Mouse (Mus musculus): ENCODE results near the gene 1700023F06Rik. TPM values are rescaled to one million over a fixed set of nuclear protein-coding genes. Genes with fewer than 3 reads are reported as not detected.
A peak's percentile ranks its signal among the peaks of the same experiment; 100 is the strongest.

Gene 1700023F06Rik
- total RNA-seq (2021), result 1 to 10 TPM; 1.4 TPM
- long read RNA-seq, experiment 1, partial matches to known transcripts, result 2 of 3 reads
- long read RNA-seq, experiment 1, other reads (novel, unspliced or antisense), result 1 of 3 reads
- long read RNA-seq, experiment 2, partial matches to known transcripts, result 2 of 5 reads
- long read RNA-seq, experiment 2, other reads (novel, unspliced or antisense), result 3 of 5 reads

GRCm38 (mm10) chr11:103208458-103208857 lies at the start of gene 1700023F06Rik:
Gene 1700023F06Rik, minus strand, starts transcription at chr11:103208558.
- DNase-seq (ENCODE audit: low spot score in 2 of 2), result no peak

GRCm38 (mm10) chr11:103257938-103258481 lies 49.7 kb upstream of the 1700023F06Rik start:
- no peak for DNase-seq (ENCODE audit: low spot score in 2 of 2)

- no peak for DNase-seq (ENCODE audit: low spot score in 2 of 2)
These were observed 45.2 kb upstream of the 1700023F06Rik start for GRCm38 (mm10) chr11:103253605-103254004.

- DNase-seq (ENCODE audit: low spot score in 2 of 2), result no peak
These were observed 44.0 kb upstream of the 1700023F06Rik start for GRCm38 (mm10) chr11:103252380-103252779.

- DNase-seq (ENCODE audit: low spot score in 2 of 2), result no peak
These were observed 42.0 kb upstream of the 1700023F06Rik start for GRCm38 (mm10) chr11:103250324-103250723.

GRCm38 (mm10) chr11:103249509-103249908 lies 41.2 kb upstream of the 1700023F06Rik start:
- no peak for DNase-seq (ENCODE audit: low spot score in 2 of 2)

GRCm38 (mm10) chr11:103248837-103249236 lies 40.5 kb upstream of the 1700023F06Rik start:
- DNase-seq (ENCODE audit: low spot score in 2 of 2), result no peak

GRCm38 (mm10) chr11:103247504-103248177 lies 39.3 kb upstream of the 1700023F06Rik start:
- DNase-seq (ENCODE audit: low spot score in 2 of 2), result peak; percentile 73 to 85

- DNase-seq (ENCODE audit: low spot score in 2 of 2), result no peak
These were observed 38.5 kb upstream of the 1700023F06Rik start for GRCm38 (mm10) chr11:103246731-103247290.

GRCm38 (mm10) chr11:103246081-103246730 lies 37.8 kb upstream of the 1700023F06Rik start:
- peak; percentile 36 for DNase-seq (ENCODE audit: low spot score in 2 of 2)

GRCm38 (mm10) chr11:103244856-103245255 lies 36.5 kb upstream of the 1700023F06Rik start:
- DNase-seq (ENCODE audit: low spot score in 2 of 2), result no peak

- no peak for DNase-seq (ENCODE audit: low spot score in 2 of 2)
These were observed 32.4 kb upstream of the 1700023F06Rik start for GRCm38 (mm10) chr11:103240740-103241139.

GRCm38 (mm10) chr11:103237757-103238156 lies 29.4 kb upstream of the 1700023F06Rik start:
- DNase-seq (ENCODE audit: low spot score in 2 of 2), result no peak

GRCm38 (mm10) chr11:103236903-103237302 lies 28.5 kb upstream of the 1700023F06Rik start:
- DNase-seq (ENCODE audit: low spot score in 2 of 2), result no peak

- no peak for DNase-seq (ENCODE audit: low spot score in 2 of 2)
These were observed 28.1 kb upstream of the 1700023F06Rik start for GRCm38 (mm10) chr11:103236431-103236830.

GRCm38 (mm10) chr11:103235702-103236101 lies 27.3 kb upstream of the 1700023F06Rik start:
- DNase-seq (ENCODE audit: low spot score in 2 of 2), result no peak

GRCm38 (mm10) chr11:103234447-103234846 lies 26.1 kb upstream of the 1700023F06Rik start:
- DNase-seq (ENCODE audit: low spot score in 2 of 2), result no peak

GRCm38 (mm10) chr11:103232966-103233365 lies 24.6 kb upstream of the 1700023F06Rik start:
- peak; percentile 81 to 82 for DNase-seq (ENCODE audit: low spot score in 2 of 2)

- no peak for DNase-seq (ENCODE audit: low spot score in 2 of 2)
These were observed 23.0 kb upstream of the 1700023F06Rik start for GRCm38 (mm10) chr11:103231367-103231766.

GRCm38 (mm10) chr11:103230626-103231025 lies 22.3 kb upstream of the 1700023F06Rik start:
- DNase-seq (ENCODE audit: low spot score in 2 of 2), result no peak

- no peak for DNase-seq (ENCODE audit: low spot score in 2 of 2)
These were observed 21.2 kb upstream of the 1700023F06Rik start for GRCm38 (mm10) chr11:103229608-103230007.

All from layer of hippocampus, postnatal 14 days (tissue).